Mouse (Mus musculus): ENCODE results near the gene Btbd18.

Gene Btbd18

DNA sequence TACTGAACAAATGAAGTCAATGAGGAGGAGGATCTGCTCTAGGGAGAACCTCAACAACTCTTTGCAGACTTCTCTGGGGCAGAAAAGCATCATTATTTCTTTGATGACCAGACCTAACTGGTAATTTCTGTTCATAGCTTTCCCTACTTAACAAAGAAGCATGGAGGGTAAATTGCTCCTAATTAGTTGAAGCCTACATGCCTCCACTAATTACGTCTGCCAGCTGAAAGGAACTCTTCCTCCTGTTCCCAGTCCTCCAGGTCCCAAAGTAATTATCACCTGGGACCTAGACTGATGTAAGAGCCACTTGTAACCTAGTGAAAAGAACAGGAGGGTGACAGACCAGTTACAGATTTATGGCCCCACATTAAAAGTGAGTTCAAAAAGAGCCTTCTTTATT lies 48.6 kb downstream of the Btbd18 start:
- no peak for DNase-seq

DNA sequence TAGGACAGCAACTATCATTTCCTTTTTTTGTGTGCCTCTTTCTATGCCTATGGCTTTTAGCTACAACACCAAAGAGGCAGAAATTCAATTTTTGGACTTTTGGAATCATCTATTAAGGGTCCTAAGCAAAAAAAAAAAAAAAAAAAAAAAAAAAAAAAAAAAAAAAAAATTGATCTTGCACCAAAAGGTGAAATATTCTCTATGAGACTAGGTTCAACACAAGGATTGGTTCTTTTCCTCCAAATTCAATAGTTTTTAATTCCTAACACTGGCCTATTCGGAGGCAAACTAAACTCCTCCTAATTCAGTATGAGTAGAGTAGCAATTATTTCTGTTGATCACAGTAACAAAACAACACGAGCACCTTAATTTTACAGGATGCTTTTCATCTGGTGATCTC lies 53.0 kb downstream of the Btbd18 start:
- DNase-seq, result no peak

DNA sequence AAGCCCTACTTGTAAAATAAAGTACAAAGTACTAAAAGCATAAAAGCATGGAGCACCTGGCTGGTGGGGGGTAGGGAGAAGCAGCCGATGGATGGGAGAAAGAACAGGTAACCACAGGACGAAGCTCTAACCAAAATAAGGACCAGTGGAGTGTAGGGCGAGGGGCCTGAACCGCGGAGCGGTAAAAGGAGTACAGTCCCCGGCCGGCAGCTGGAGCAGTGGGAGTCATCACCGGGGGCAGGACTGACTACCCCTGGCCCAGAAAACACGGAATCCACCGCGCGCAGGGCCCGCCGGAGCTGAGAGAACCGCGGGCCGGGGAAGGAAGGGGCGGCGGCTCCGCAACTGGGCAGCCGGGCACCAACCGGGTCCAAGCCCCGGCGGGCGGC lies 55.5 kb downstream of the Btbd18 start:
- DNase-seq, result peak; percentile 71

DNA sequence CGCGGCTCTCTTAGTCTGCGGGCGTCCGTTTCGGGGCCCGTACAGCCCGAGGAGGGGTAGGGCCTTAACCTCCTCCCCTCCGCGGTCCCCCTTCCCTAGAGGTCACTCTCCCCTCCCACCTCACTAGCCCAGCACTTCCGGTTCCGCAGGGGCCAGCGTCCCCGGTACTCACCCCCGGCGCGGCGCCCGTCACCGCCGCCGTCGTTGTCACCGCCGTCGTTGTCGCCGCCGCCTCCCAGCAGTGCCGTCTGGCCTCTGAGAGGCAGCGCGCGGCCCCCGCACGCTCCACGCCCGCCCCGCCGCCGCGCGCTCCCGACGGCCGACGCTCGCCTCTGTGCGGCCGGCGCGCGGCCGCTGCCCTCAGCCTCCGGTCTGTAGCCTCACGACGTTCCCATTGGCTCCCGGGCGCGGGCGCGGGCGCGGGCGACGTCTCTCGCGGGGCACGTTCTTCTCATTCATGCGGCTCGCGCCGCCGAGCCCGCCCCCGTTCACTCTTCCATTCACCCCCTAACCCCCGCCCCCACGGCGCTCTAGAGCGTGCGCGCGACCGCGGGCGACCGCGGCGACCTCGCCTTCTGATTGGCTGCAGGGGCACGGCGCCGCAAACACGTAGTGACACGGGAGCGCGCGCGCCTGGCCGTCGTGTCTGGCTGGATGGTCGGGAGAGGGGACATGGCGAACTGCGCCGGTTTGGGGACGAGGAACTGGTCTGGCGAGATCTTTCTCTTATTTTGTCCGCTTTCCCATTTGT lies 56.1 kb downstream of the Btbd18 start, which contains the start of gene Zdhhc5:
Gene Zdhhc5 (minus strand): TSS at position 370 of the 751 bp plus-strand sequence.
- DNase-seq, result peak; percentile 99

DNA sequence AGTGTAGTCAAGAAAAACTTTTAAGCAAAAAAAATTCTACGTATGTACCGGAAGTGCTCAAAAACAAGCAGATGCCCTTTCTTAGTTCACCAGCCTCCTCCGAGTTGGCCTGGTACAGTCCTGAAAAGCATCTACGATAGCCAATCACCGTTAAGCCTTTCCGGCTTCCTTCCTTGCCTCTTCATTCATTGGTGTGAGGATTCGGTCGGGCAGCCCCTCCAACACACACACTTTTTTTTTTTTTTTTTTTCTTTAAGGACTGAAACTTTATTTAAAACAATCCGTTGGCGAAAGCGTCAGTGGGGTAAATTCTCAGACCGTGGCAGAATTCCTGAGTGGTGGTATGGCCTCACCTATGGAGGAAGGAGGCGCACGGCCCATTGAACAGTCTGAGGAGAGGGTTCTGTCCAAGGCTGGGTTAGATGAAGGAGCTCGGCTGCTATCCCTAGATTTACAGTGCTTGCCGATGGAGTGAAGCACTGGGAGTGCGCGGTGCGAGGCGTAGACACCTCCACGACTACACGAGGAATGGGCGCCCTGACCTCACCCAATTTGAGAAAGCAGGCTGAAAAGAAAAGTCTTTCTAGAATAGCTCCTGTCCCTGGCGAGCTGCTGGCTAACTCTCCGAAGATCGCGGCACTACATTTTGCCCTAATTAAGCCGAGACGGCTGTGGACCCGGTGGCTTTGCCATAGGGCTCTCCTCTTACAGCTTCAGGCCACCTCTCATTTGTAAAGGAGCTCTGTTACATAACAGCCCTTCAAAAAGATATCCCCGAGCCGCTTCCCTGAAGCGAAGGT lies 56.9 kb downstream of the Btbd18 start:
- DNase-seq, result no peak

- DNase-seq, result peak; percentile 61
Observed at GRCm38 (mm10) chr2:84716423-84717355, 57.8 kb downstream of the Btbd18 start.

DNA sequence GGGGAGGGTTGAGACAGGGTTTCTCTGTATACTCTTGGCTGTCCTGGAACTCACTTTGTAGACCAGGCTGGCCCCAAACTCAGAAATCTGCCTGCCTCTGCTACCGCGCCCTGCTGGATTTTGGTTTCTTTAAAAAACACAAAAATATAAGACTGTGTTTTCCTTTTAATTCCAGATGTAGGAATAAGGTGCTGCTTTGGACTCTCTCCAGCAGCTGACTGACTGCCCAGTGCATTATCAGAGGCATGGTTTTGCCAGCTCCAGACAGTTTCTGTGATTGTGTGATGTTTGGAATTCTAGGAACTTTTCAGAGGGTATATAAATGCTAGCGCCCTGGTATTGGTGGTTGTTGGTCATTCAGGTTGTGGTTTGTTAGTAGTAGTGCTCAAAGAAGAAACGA lies 58.5 kb downstream of the Btbd18 start:
- peak; percentile 42 for DNase-seq

Measured in cerebellum, adult 9-10 months (tissue).